Mouse (Mus musculus) spleen, adult 2 months (tissue): ENCODE data around the gene Pnmal1. TPM values are rescaled to one million over a fixed set of nuclear protein-coding genes. Genes with fewer than 3 reads are reported as not detected.

Experiments used
- DNase-seq, 2 experiments: peaks; one replicate each; pipeline versions ENCODE4 v3.0.0 to v3.0.0-alpha.2; 2012 to 2021; ENCODE audit warnings: low spot score in 2 of 2, low read depth in 1 of 2
- H3K27ac ChIP-seq: fragments of 200-500 bp; 2 replicates; pipeline ENCODE4 v1.5.1; 2012; ENCODE audit warnings: low read length, inconsistent platforms; ENCODE audit not compliant: insufficient read depth
- H3K27me3 ChIP-seq: fragments of 200-500 bp; 2 replicates; pipeline ENCODE4 v1.6.1; 2012; ENCODE audit warnings: mild to moderate bottlenecking, moderate library complexity, low read length, inconsistent platforms; ENCODE audit not compliant: control insufficient read depth, insufficient read depth
- H3K36me3 ChIP-seq: fragments of 200-500 bp; 2 replicates; pipeline ENCODE4 v1.6.1; 2012; ENCODE audit warnings: mild to moderate bottlenecking, low read length, inconsistent platforms; ENCODE audit not compliant: control insufficient read depth, insufficient read depth
- H3K4me1 ChIP-seq: fragments of 200-500 bp; 2 replicates; pipeline ENCODE4 v1.6.1; 2011; ENCODE audit warnings: inconsistent platforms; ENCODE audit not compliant: control insufficient read depth, insufficient read depth, insufficient read length
- H3K4me3 ChIP-seq: fragments of 200-500 bp; 2 replicates; pipeline ENCODE4 v1.5.1; 2011; ENCODE audit warnings: mild to moderate bottlenecking, inconsistent platforms; ENCODE audit not compliant: insufficient read depth, insufficient read length; ENCODE audit errors: extremely low read depth
- CTCF ChIP-seq: fragments of 200-500 bp; IDR thresholded peaks from 2 replicates; pipeline ENCODE4 v1.5.1; 2011; ENCODE audit warnings: mild to moderate bottlenecking, inconsistent platforms; ENCODE audit not compliant: insufficient read depth, insufficient read length, insufficient replicate concordance; ENCODE audit errors: extremely low read depth
- POLR2A ChIP-seq: fragments of 200-500 bp; IDR thresholded peaks from 2 replicates; pipeline ENCODE4 v1.6.1; 2011; ENCODE audit warnings: low read depth, low read length, inconsistent platforms
- WGBS: fragments of 180-500 bp; shearing (Covaris S2); methylation state at CpG from one replicate; pipeline ENCODE4 v1.1.7; 2018; 5-methylcytosine and 5-hydroxymethylcytosine counted together
- polyA plus RNA-seq: library from polyadenylated mRNA; depleted of rRNA; stranded (reverse); fragments of >200 nt; gene quantifications from 2 replicates; pipeline ENCODE4 v1.2.3, GENCODE M21; 2012

The Pnmal1 gene
- polyA plus RNA-seq, 1 experiment: not detected

- Histone ChIP-seq H3K4me1 (peaks cover 7% of the 10 kb centered on the region; the same call in 1 of the 2 replicates), H3K27ac (no peak overlapping the region), H3K4me3 (no peak overlapping the region), H3K36me3 (no peaks in the 10 kb centered on the region), H3K27me3 (0 out of 2 replicates have a peak, but pooled peaks cover 3% of the 10 kb centered on the region)
- DNase-seq: no peak
- WGBS: 70% methylated on average over 18 of the region's 18 CpGs
- TF ChIP-seq POLR2A (no peak), CTCF (no peak)
Observed at GRCm38 (mm10) chr7:16991681-16992450, 32.4 kb downstream of the Pnmal1 start.

GRCm38 (mm10) chr7:16992451-16992807, 33.0 kb downstream of the Pnmal1 start, which contains the start of gene Ccdc8:
Gene Ccdc8, plus strand, starts transcription at chr7:16992708.
- no peak for DNase-seq
- TF ChIP-seq POLR2A (no peak), CTCF (no peak)
- Histone ChIP-seq H3K36me3 (no peaks in the 10 kb centered on the region), H3K27ac (no peak within 1 kb of the TSS), H3K4me3 (no peak within 1 kb of the TSS; the same call in 1 of the 2 replicates), H3K27me3 (0 out of 2 replicates have a peak, but pooled peaks cover 3% of the 10 kb centered on the region), H3K4me1 (peaks cover 7% of the 10 kb centered on the region; the same call in 1 of the 2 replicates)
- WGBS: 88% methylated on average over 5 of the region's 5 CpGs

GRCm38 (mm10) chr7:16993651-16994399, 34.3 kb downstream of the Pnmal1 start:
- TF ChIP-seq CTCF (no peak), POLR2A (no peak)
- 12% methylated on average over 27 of the region's 27 CpGs for WGBS
- no peak for DNase-seq
- H3K4me3 ChIP-seq: peak overlapping the region; percentile 22; the same call in 1 of the 2 replicates
- no peaks in the 10 kb centered on the region for H3K36me3 ChIP-seq
- H3K27me3 ChIP-seq: 0 out of 2 replicates have a peak, but pooled peaks cover 3% of the 10 kb centered on the region
- H3K27ac ChIP-seq: 0 out of 2 replicates have a peak overlapping the region, but pooled peaks have one; percentile 17
- peaks cover 7% of the 10 kb centered on the region; the same call in 1 of the 2 replicates for H3K4me1 ChIP-seq

DNA sequence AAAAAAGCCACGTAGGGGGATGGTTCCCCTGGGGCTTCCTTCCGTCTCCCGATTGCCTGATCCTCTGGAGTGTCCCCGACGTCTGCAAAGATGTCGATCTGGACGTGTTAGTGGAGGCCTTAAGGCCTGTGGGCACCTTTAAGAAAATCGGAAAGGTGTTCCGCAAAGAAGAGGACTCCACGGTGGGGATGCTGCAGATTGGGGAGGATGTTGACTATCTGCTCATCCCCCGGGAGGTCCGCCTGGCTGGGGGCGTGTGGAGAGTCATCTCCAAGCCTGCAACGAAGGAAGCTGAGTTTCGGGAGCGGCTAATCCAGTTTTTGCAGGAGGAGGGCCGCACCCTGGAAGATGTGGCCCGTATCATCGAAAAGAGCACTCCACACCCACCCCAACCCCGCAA, 34.9 kb downstream of the Pnmal1 start:
- 24% methylated on average over 20 of the region's 20 CpGs for WGBS

GRCm38 (mm10) chr7:16995345-16995744, 35.9 kb downstream of the Pnmal1 start:
- Histone ChIP-seq H3K4me3 (no peak overlapping the region), H3K4me1 (peaks cover 1% of the 10 kb centered on the region; the same call in 1 of the 2 replicates), H3K27ac (no peak overlapping the region), H3K36me3 (no peaks in the 10 kb centered on the region), H3K27me3 (0 out of 2 replicates have a peak, but pooled peaks cover 3% of the 10 kb centered on the region)
- TF ChIP-seq POLR2A (no peak), CTCF (no peak)
- no peak for DNase-seq
- 85% methylated on average over 4 of the region's 4 CpGs for WGBS

More for the DNA sequence above, 34.9 kb downstream of the Pnmal1 start:
- H3K36me3 ChIP-seq: no peaks in the 10 kb centered on the region
- H3K4me3 ChIP-seq: peak overlapping the region; percentile 22; the same call in 1 of the 2 replicates
- H3K4me1 ChIP-seq: peaks cover 7% of the 10 kb centered on the region; the same call in 1 of the 2 replicates
- DNase-seq: no peak
- TF ChIP-seq CTCF: no peak
- TF ChIP-seq POLR2A: no peak
- 0 out of 2 replicates have a peak overlapping the region, but pooled peaks have one; percentile 17 for H3K27ac ChIP-seq
- 0 out of 2 replicates have a peak, but pooled peaks cover 3% of the 10 kb centered on the region for H3K27me3 ChIP-seq

DNA sequence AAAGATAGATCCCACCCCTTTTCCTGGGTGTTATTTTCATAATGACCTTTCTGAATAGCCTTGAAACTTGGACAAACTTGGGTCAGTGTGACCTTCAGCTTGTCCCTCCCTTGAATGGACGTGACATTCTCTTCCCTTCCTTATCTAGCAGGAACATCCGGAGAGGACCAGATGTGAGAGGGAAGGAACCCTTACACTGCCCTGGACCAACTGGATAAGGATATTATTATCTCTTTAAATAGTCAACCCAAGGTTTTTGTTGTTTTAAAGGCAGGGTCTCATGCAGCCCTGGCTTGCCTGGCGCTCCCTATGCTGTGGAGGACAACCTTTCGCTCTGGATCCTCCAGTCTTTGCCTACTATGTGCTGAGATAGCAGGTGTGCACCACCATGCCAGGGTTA, 39.8 kb downstream of the Pnmal1 start:
- TF ChIP-seq CTCF: no peak
- no peak for TF ChIP-seq POLR2A
- no peak overlapping the region for H3K4me3 ChIP-seq
- no peak for DNase-seq
- peaks cover 4% of the 10 kb centered on the region; the same call in 1 of the 2 replicates for H3K36me3 ChIP-seq
- no peak overlapping the region for H3K27ac ChIP-seq
- WGBS: 78% methylated on average over 4 of the region's 4 CpGs
- no peaks in the 10 kb centered on the region for H3K27me3 ChIP-seq
- no peaks in the 10 kb centered on the region for H3K4me1 ChIP-seq
